Mouse (Mus musculus) MEL (cell line): ENCODE measurements at regions not wholly inside any gene's neighbourhood (a gene's known extent, or its start where the extent isn't known, plus 50 kb on each side); places are given as distances from the start of the nearest gene placed in this dataset.
"Not testable (repeated sequence)": the region's sequence is repeated elsewhere in the genome, so short reads cannot be mapped to it uniquely, and the experiment has no call there.

ENCODE experiments used
- EP300 ChIP-seq, 2 experiments: IDR thresholded peaks; 2 replicates each; pipeline ENCODE4 v1.6.1; 2011; ENCODE audit warnings: improper control_type of control experiment in 2 of 2, low read length in 2 of 2, low read depth in 1 of 2, mild to moderate bottlenecking in 1 of 2
- GABPA ChIP-seq: IDR thresholded peaks from 2 replicates; pipeline ENCODE4 v1.6.1; 2012; ENCODE audit warnings: low read depth, mild to moderate bottlenecking, inconsistent platforms, low read length, improper control_type of control experiment, moderate library complexity
- TAL1 ChIP-seq: IDR thresholded peaks from 2 replicates; pipeline ENCODE4 v1.6.1; 2012; ENCODE audit warnings: mild to moderate bottlenecking, inconsistent platforms, low read length, moderate library complexity, mixed read lengths
- ZC3H11A ChIP-seq: IDR thresholded peaks from 2 replicates; pipeline ENCODE4 v1.6.1; 2012; ENCODE audit warnings: low read depth, mild to moderate bottlenecking, inconsistent platforms, low read length, improper control_type of control experiment

GRCm38 (mm10) chr1:166912195-166912594, 89.0 kb upstream of the Fam78b start:
- not testable (repeated sequence) for TF ChIP-seq GABPA; EP300 (IDR thresholded peaks at IDR 0.05; ENCODE audit: low read depth in 1 of 2, low read length in 2 of 2); TAL1; ZC3H11A
